Mouse (Mus musculus): Measurements from ENCODE around the gene Tex13b.
"Not testable (repeated sequence)": the region's sequence is repeated elsewhere in the genome, so short reads cannot be mapped to it uniquely, and the experiment has no call there.

Tex13b gene

DNA sequence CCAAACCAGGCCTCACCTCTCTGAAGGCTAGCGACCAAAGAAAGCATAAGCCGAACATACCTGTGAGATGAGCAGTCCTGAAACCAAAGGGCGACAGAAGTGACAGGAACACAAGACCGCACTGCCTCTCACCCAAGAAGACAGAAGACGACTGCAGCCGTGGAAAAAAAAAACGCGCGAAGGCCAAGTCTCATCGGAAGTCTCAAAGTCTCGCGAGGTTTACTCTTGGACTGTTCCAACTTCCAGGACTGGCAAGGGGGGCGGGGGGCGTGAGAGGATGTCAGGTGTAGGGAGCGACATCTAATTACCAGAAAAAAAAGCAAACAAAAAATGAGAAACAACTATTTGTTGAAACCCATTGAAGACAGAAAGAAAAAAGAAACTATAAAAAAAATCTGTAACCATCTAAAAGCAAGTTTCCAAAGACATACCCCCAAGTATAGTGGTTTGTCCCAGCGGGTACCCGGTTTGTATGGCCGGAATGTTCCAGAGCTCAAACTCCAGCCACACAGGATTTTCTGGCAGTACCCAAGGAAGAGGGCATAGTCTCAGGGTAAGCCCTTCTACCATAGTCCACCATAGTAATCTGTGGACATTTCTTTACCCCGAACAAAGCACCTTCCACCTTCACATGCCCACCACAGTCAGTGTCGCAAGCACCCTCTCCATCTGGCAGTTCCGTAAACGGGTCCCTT is at the start of gene Tex13b:
TSS of gene Tex13b (minus strand) at position 122 of the 695 bp plus-strand sequence.
- no peak for ATAC-seq (ENCODE audit: insufficient number of reproducible peaks, low FRiP score, low TSS enrichment)

DNA sequence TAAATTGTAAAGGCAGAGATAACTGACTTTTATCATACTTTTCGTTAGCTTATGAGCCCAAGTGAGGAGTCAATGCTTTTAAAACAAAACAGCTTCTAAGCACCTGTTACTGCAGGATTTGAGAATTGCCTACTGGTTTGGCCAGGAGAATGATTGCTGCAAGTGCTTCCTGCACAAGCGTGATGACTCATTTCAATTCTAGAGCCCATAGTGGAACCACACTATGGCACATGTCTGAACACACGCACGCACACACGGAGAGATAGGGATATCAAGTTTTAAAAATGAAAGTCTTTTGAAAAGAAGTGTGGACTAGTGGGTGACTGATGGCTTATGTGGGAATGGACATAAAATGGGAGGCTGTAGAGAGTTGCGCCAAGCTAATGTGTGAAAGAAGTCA is 49.5 kb upstream of the Tex13b start:
- no peak for ATAC-seq (ENCODE audit: insufficient number of reproducible peaks, low FRiP score, low TSS enrichment)

DNA sequence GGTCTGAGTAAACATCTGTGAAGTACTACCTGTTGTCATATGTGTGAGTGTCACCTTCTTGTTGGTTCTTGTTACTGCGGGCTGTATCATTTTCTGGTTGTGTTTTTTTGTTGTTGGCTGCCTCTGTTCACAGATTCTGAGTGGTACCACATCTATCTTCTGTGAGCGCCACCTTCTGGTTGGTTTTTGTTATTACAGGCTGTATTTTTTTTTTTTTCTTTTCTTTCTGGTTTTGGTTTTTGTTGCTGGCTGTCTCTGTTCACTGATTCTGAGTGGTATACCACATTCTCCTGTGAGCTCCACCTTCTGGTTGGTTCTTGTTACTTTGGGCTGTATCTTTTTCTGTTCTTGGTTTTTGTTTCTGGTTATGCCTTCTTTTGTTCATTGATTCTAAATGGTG is 44.2 kb upstream of the Tex13b start:
- no peak for ATAC-seq (ENCODE audit: insufficient number of reproducible peaks, low FRiP score, low TSS enrichment)

DNA sequence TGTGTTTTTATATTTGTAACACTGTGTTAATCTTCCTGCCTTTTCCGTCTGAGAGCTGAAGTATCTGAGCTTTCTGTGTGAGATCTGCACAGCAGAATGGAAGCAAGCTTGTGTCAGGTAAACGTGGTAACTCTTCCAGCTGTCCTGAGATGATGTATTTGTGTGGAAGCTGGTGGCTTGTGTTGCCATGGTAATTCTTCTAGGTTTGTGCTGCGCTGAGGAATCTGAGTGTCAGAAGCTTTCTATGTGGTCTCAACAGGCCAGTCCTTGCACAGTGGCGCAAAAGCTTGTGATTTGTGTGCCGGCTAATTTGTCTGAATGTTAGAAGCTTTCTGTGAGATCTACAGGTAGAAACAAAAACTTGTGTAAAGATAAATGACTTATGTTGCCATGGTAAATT is 43.8 kb upstream of the Tex13b start:
- not testable (repeated sequence) for ATAC-seq (ENCODE audit: insufficient number of reproducible peaks, low FRiP score, low TSS enrichment)

DNA sequence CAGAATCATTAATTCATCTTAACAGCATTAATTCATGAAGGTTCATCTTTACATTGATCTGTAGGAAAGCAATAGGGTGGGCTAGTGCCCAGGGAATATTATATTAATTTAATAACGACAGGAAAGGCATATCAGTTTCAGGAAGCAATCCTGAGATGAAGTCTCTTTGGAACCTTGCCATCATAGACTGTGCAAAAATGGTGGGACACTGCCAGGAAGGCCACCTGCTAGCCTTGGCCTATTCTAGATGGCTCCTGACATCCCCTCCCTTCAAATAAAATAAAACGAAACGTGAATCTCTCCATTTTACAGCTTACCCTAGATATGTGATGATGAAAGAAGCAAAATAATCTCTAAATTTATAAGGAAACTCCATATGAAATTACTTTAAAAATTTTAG is 41.3 kb upstream of the Tex13b start:
- no peak for ATAC-seq (ENCODE audit: insufficient number of reproducible peaks, low FRiP score, low TSS enrichment)

DNA sequence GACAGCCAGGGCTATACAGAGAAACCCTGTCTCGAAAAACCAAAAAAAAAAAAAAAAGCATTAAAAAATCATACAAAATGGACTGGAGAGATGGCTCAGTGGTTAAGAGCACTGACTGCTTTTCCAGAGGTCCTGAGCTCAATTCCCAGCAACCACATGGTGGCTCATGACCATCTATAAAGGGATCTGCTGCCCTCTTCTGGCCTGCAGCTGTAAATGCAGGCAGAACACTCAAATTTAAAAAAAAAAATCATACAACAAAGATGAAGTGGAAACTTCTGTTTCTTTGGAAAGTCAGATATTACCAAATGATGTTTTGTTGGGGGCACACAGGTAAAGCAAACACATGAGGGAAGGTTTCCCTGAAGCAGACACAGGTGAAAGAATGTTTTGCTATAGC is 32.2 kb upstream of the Tex13b start:
- ATAC-seq (ENCODE audit: insufficient number of reproducible peaks, low FRiP score, low TSS enrichment), result not testable (repeated sequence)

DNA sequence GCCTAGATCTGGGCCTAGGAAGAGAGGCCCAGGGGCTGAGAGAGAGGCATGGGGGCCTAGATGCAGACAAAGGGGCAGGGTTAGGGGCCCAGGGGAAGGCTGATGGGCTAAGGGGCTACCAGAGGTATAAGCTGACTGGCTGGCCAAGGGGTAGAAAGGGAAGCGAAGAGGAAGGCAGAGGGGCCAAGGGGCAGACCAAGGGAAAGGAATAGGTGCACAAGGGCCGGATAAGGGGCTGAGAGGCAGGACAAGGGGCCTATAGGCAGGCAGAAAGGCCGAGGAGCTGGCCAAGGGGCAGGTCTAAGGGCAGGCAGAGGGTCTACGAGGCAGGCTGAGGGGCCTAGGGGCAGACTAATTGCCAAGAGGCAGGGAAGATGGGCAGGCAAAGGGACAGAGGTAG is 26.7 kb upstream of the Tex13b start:
- ATAC-seq (ENCODE audit: insufficient number of reproducible peaks, low FRiP score, low TSS enrichment), result no peak

DNA sequence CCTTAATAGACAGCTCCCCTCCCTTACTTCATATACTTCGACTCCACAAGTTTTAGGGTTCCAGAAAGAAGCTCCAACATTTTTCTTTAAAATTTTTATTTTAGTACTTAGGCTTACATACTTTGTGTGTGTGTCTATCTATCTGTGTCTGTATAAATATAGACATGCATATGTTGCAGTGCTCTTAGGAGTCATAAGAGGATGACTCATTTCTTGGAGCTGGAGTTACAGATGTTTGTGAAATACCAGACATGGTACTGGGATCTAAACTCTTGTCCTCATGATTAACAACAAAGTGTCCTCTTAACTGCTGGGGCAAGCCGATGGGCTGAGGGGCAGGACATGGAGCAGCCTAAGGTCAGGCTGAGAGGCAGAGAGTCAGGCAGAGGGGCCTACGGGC is 24.8 kb upstream of the Tex13b start:
- ATAC-seq (ENCODE audit: insufficient number of reproducible peaks, low FRiP score, low TSS enrichment), result no peak

DNA sequence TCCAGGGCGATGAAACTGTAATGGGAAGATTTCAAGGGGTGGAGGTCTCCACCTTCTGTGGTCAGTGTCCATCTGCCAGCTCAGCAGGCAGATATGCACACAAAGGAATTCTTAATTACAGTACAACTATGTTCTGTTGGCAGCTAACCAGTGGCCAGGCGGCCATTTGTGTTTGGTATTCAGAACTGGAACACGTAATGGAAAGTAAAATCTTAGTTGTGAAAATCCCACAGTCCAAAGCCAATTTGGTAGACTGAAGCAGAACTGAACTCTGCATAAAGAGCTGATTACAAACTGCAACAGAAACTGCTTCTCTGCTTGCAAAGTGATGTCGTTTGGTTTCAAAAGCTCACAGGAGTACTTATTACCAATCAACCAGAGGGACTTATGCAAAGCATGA is 18.5 kb upstream of the Tex13b start:
- no peak for ATAC-seq (ENCODE audit: insufficient number of reproducible peaks, low FRiP score, low TSS enrichment)

DNA sequence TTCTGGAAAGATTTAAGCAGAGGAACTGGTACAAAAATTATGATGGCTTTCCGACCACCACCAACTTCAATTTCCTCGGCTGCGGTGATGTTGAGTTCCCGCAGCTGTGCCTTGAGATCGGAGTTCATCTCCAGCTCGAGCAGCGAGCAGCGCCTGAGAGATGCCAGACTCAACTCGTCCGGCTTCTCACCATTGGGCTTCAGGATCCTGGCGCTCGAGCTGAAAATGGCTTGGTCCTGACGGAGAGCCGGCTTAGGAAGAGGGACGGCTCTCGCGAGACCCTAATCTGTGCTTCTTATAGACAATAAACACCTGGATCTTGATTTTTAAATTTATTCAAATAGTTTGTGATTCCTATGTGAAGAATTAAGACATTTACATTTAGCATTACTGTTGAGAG is 9.1 kb upstream of the Tex13b start:
- ATAC-seq (ENCODE audit: insufficient number of reproducible peaks, low FRiP score, low TSS enrichment), result no peak

DNA sequence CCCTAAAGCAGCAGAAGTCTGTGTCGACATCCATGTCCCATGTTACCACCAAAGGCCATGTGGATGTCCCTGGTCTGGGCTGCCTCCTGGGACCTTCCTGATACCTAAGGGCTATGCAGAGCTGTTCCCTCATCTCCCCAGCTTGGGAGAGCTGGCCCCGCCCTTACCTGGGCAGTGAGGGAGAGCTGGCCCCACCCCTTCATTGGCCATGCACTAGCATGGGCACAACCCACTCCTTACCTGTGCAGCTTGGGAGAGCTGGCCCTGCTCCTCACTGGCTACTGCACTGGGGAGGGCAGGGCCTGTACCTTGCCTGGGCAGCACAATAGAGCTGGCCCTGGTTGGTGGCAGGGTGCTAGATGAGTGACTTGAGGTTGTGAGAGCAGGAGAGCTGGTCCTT is 7.9 kb downstream of the Tex13b start:
- no peak for ATAC-seq (ENCODE audit: insufficient number of reproducible peaks, low FRiP score, low TSS enrichment)

DNA sequence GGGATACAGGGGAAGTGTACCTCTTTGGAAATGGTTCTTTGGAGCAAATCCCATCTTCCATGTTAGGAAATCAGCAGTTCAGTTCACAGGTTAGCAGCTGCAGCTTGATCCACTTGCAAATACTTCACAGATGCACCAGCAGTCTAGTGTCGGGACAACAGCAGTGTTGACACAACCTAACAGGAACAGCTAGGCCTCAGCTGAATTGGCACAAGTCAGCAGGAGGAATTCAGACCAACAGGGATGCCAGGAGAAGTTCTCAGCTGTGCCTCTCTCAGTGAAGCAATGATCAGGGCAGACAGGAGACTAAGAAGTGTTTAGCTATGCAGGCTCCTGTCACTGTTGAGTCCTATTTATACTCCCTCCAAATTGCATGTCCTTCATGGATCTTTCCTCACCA is 43.4 kb downstream of the Tex13b start:
- ATAC-seq (ENCODE audit: insufficient number of reproducible peaks, low FRiP score, low TSS enrichment), result no peak

Measured in cerebellum, adult (tissue).